Mouse (Mus musculus): ENCODE measurements around the gene Mink1.
A peak's percentile ranks its signal among the peaks of the same experiment; 100 is the strongest.

DNA sequence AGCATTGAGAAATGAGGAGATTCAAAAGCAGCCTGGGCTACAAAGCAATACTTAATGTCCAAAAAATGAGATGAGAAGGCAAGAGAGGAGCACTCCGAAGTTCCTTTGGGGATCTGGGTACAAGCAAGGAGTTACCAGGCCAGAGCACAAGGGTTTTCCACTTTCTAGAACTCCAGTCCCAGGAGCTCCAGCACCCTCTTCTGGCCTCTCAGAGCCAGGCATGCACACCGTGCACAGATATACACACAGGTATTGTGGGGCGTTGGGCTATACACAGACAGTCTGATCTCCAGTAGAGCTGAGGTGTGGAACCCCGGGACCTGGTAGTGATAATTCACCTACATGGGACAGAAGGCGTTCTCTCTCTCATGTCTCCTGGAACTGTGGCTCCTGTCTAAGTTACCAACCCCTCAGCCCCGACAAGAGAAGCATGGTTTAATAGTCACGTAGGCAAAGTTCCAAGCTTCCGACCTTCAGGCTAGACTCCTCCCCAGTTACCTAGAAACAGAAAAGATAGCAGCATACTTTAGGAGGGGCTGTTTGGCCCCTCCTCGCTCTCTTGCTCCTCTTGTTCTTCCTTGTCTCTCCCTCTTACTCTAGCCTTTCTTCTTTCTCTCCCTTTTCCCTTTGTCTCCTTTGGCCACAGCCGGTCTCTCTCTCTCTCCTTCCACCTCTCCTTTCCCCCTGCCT, 60.5 kb downstream of the Mink1 start:
- TF ChIP-seq CTCF (IDR thresholded peaks at IDR 0.05; ENCODE audit: low read depth, low read length) (peak; percentile 35), POLR2A (IDR thresholded peaks at IDR 0.05; ENCODE audit: extremely low read depth, insufficient read depth, low read length) (no peak)
